Mouse (Mus musculus): Measurements from ENCODE around the gene Slc15a5. TPM values are rescaled to one million over a fixed set of nuclear protein-coding genes. Genes with fewer than 3 reads are reported as not detected.

Gene Slc15a5
- polyA plus RNA-seq, 1 experiment, result not detected

GRCm38 (mm10) chr6:138080778-138081549 is 1.2 kb upstream of the Slc15a5 start:
- no peaks in the 10 kb centered on the region for H3K79me2 ChIP-seq (ENCODE audit: control insufficient read depth, insufficient read depth)
- TF ChIP-seq MYOD1 (IDR thresholded peaks at IDR 0.05; ENCODE audit: control insufficient read depth, insufficient read length, low read depth) (no peak), FOSL1 (IDR thresholded peaks at IDR 0.05; ENCODE audit: insufficient read depth, low read length, poor library complexity, severe bottlenecking) (no peak), CEBPB (IDR thresholded peaks at IDR 0.05; ENCODE audit: low read depth) (no peak), MYOG (IDR thresholded peaks at IDR 0.05; ENCODE audit: control insufficient read depth, extremely low read depth, insufficient read length) (no peak), USF1 (IDR thresholded peaks at IDR 0.05; ENCODE audit: low read depth) (no peak), MAX (IDR thresholded peaks at IDR 0.05) (no peak), CTCF (IDR thresholded peaks at IDR 0.05; ENCODE audit: control insufficient read depth, insufficient read depth, insufficient read length) (no peak)
- no peaks in the 10 kb centered on the region for H3K27me3 ChIP-seq (ENCODE audit: control insufficient read depth, insufficient read depth, insufficient read length)

GRCm38 (mm10) chr6:138077681-138078439 is 1.9 kb downstream of the Slc15a5 start:
- TF ChIP-seq MYOD1 (IDR thresholded peaks at IDR 0.05; ENCODE audit: control insufficient read depth, insufficient read length, low read depth) (no peak), CTCF (IDR thresholded peaks at IDR 0.05; ENCODE audit: control insufficient read depth, insufficient read depth, insufficient read length) (no peak), MYOG (IDR thresholded peaks at IDR 0.05; ENCODE audit: control insufficient read depth, extremely low read depth, insufficient read length) (no peak), CEBPB (IDR thresholded peaks at IDR 0.05; ENCODE audit: low read depth) (no peak), MAX (IDR thresholded peaks at IDR 0.05) (no peak), USF1 (IDR thresholded peaks at IDR 0.05; ENCODE audit: low read depth) (no peak), FOSL1 (IDR thresholded peaks at IDR 0.05; ENCODE audit: insufficient read depth, low read length, poor library complexity, severe bottlenecking) (no peak)
- Histone ChIP-seq H3K79me2 (ENCODE audit: control insufficient read depth, insufficient read depth) (no peaks in the 10 kb centered on the region), H3K79me3 (ENCODE audit: low read depth) (no peaks in the 10 kb centered on the region), H3K4me3 (ENCODE audit: insufficient read depth, poor library complexity, severe bottlenecking) (no peak overlapping the region), H3K36me3 (ENCODE audit: control insufficient read depth, insufficient read depth) (no peaks in the 10 kb centered on the region), H3K27me3 (ENCODE audit: control insufficient read depth, insufficient read depth, insufficient read length) (no peaks in the 10 kb centered on the region), H3ac (ENCODE audit: control insufficient read depth, insufficient read length, low read depth) (no peak overlapping the region)

More at GRCm38 (mm10) chr6:138080778-138081549, 1.2 kb upstream of the Slc15a5 start:
- Histone ChIP-seq H3K4me3 (ENCODE audit: insufficient read depth, poor library complexity, severe bottlenecking) (no peak overlapping the region), H3K36me3 (ENCODE audit: control insufficient read depth, insufficient read depth) (no peaks in the 10 kb centered on the region), H3K79me3 (ENCODE audit: low read depth) (no peaks in the 10 kb centered on the region), H3ac (ENCODE audit: control insufficient read depth, insufficient read length, low read depth) (no peak overlapping the region)

GRCm38 (mm10) chr6:138075723-138076122 is 4.0 kb downstream of the Slc15a5 start:
- no peak overlapping the region for H3K4me3 ChIP-seq (ENCODE audit: insufficient read depth, poor library complexity, severe bottlenecking)
- TF ChIP-seq CTCF (IDR thresholded peaks at IDR 0.05; ENCODE audit: control insufficient read depth, insufficient read depth, insufficient read length), result no peak
- TF ChIP-seq CEBPB (IDR thresholded peaks at IDR 0.05; ENCODE audit: low read depth), result no peak
- TF ChIP-seq FOSL1 (IDR thresholded peaks at IDR 0.05; ENCODE audit: insufficient read depth, low read length, poor library complexity, severe bottlenecking), result no peak
- no peak for TF ChIP-seq MYOG (IDR thresholded peaks at IDR 0.05; ENCODE audit: control insufficient read depth, extremely low read depth, insufficient read length)
- TF ChIP-seq MYOD1 (IDR thresholded peaks at IDR 0.05; ENCODE audit: control insufficient read depth, insufficient read length, low read depth), result no peak
- TF ChIP-seq MAX (IDR thresholded peaks at IDR 0.05), result no peak
- TF ChIP-seq USF1 (IDR thresholded peaks at IDR 0.05; ENCODE audit: low read depth), result no peak
- H3ac ChIP-seq (ENCODE audit: control insufficient read depth, insufficient read length, low read depth), result no peak overlapping the region
- H3K79me3 ChIP-seq (ENCODE audit: low read depth), result no peaks in the 10 kb centered on the region
- no peaks in the 10 kb centered on the region for H3K36me3 ChIP-seq (ENCODE audit: control insufficient read depth, insufficient read depth)
- no peaks in the 10 kb centered on the region for H3K79me2 ChIP-seq (ENCODE audit: control insufficient read depth, insufficient read depth)
- H3K27me3 ChIP-seq (ENCODE audit: control insufficient read depth, insufficient read depth, insufficient read length), result no peaks in the 10 kb centered on the region

GRCm38 (mm10) chr6:138073540-138073939 is 6.2 kb downstream of the Slc15a5 start:
- H3K27me3 ChIP-seq (ENCODE audit: control insufficient read depth, insufficient read depth, insufficient read length), result no peaks in the 10 kb centered on the region
- no peaks in the 10 kb centered on the region for H3K79me2 ChIP-seq (ENCODE audit: control insufficient read depth, insufficient read depth)
- H3K4me3 ChIP-seq (ENCODE audit: insufficient read depth, poor library complexity, severe bottlenecking), result no peak overlapping the region
- no peak overlapping the region for H3ac ChIP-seq (ENCODE audit: control insufficient read depth, insufficient read length, low read depth)
- H3K36me3 ChIP-seq (ENCODE audit: control insufficient read depth, insufficient read depth), result no peaks in the 10 kb centered on the region
- TF ChIP-seq CTCF (IDR thresholded peaks at IDR 0.05; ENCODE audit: control insufficient read depth, insufficient read depth, insufficient read length) (no peak), MAX (IDR thresholded peaks at IDR 0.05) (no peak), MYOD1 (IDR thresholded peaks at IDR 0.05; ENCODE audit: control insufficient read depth, insufficient read length, low read depth) (no peak), MYOG (IDR thresholded peaks at IDR 0.05; ENCODE audit: control insufficient read depth, extremely low read depth, insufficient read length) (no peak), USF1 (IDR thresholded peaks at IDR 0.05; ENCODE audit: low read depth) (no peak), CEBPB (IDR thresholded peaks at IDR 0.05; ENCODE audit: low read depth) (no peak), FOSL1 (IDR thresholded peaks at IDR 0.05; ENCODE audit: insufficient read depth, low read length, poor library complexity, severe bottlenecking) (no peak)
- H3K79me3 ChIP-seq (ENCODE audit: low read depth), result no peaks in the 10 kb centered on the region

- Histone ChIP-seq H3K79me3 (ENCODE audit: low read depth) (no peaks in the 10 kb centered on the region), H3K4me3 (ENCODE audit: insufficient read depth, poor library complexity, severe bottlenecking) (no peak overlapping the region), H3ac (ENCODE audit: control insufficient read depth, insufficient read length, low read depth) (no peak overlapping the region), H3K27me3 (ENCODE audit: control insufficient read depth, insufficient read depth, insufficient read length) (no peaks in the 10 kb centered on the region), H3K36me3 (ENCODE audit: control insufficient read depth, insufficient read depth) (no peaks in the 10 kb centered on the region), H3K79me2 (ENCODE audit: control insufficient read depth, insufficient read depth) (no peaks in the 10 kb centered on the region)
- TF ChIP-seq MYOD1 (IDR thresholded peaks at IDR 0.05; ENCODE audit: control insufficient read depth, insufficient read length, low read depth), result no peak
- TF ChIP-seq MYOG (IDR thresholded peaks at IDR 0.05; ENCODE audit: control insufficient read depth, extremely low read depth, insufficient read length), result no peak
Measured at GRCm38 (mm10) chr6:138072963-138073339, 6.8 kb downstream of the Slc15a5 start.
